ENCODE assay signal across 8 mouse cellular contexts in the genomic region with DNA sequence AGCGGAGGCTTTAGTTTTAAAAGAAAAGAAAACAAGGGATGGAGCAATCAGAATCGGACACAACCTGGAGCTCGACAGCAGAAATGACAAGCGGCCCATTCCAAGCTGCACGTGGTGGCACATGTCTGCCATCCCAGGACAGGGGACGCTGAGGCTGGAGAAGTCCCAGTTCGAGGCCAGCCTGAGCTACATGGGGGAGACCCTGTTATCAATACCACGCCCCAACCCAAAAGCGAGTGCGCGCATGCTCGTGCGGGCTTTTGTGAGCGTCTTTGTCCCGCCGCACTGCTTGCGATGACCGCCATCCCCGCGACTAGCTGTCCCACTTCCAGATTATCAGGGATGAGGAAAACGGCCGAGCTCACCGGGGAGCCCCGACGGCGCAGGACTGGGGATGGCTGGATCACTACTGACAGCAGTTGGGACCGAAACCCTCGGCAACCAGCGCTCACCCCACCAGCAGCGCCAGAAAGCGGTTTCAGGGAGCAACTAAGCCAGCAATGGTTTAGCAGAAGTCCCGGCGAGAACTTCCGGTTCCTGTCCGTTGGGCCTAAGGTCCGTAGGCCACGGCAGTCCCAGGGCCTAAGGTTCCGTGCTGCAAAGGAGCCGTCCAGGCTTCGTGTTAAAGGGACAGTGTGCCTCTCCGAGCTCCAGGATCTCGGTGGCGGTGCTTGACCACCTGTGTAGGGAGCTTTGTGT. TPM values are rescaled to one million over a fixed set of nuclear protein-coding genes. Genes with fewer than 3 reads are reported as not detected.
A peak's percentile ranks its signal among the peaks of the same experiment; 100 is the strongest.
DNase-seq lines count a peak whose midpoint lies in the region; ATAC-seq lines count a peak whose summit lies in the region.

Gm26938 (minus strand) TSS at position 51 of the 699 bp plus-strand sequence.
Psmg3 (minus strand) TSS at position 529 of the 699 bp plus-strand sequence.

- WGBS in intestine, embryonic 14.5 days = under 1% methylated on average over 43 of the region's 43 CpGs

- peak; percentile 94 for DNase-seq in adrenal gland, adult 2 months
- peak; percentile 90 for DNase-seq in embryo, embryonic 11 days
- peak; percentile 87 for DNase-seq in gastrocnemius, postnatal 25 days
- peak; percentile 100 for DNase-seq in intestine, embryonic 14.5 days (ENCODE audit: low spot score)
- peak; percentile 84 to 90 for DNase-seq in left cerebral cortex, postnatal 14 days (ENCODE audit: low spot score in 2 of 2)
- DNase-seq in right cerebral cortex, postnatal 14 days = peak; percentile 78
- peak; percentile 90 for DNase-seq in urinary bladder, postnatal 25 days (ENCODE audit: low spot score)

- H3K4me3 ChIP-seq in intestine, embryonic 14.5 days (ENCODE audit: low read depth, low read length) = peak within 1 kb of the TSS; percentile 98

- no peaks in the 10 kb centered on the region for H3K9me3 ChIP-seq in intestine, embryonic 14.5 days (ENCODE audit: control insufficient read depth, low read length)

- ATAC-seq in intestine, embryonic 14.5 days (replicated peaks; ENCODE audit: low FRiP score, low TSS enrichment, low read depth) = peak; percentile 67
- ATAC-seq in megakaryocyte-erythroid progenitor cell, adult 5-6 weeks (replicated peaks; ENCODE audit: low FRiP score, low TSS enrichment, poor library complexity, severe bottlenecking) = peak; percentile 74

- peaks cover 20% of the 10 kb centered on the region for H3K4me1 ChIP-seq in intestine, embryonic 14.5 days (replicated peaks; ENCODE audit: control insufficient read depth, insufficient read depth, low read length)

- H3K4me2 ChIP-seq in intestine, embryonic 14.5 days (ENCODE audit: low read length) = peak within 1 kb of the TSS; percentile 100

- peak within 1 kb of the TSS; percentile 78 for H3K9ac ChIP-seq in intestine, embryonic 14.5 days (ENCODE audit: low read length)

- intact Hi-C loops in left cerebral cortex, postnatal 14 days (cut with DNase I) = no loop called here

- peak within 1 kb of the TSS; percentile 44; the same call in 1 of the 2 replicates for H3K27ac ChIP-seq in intestine, embryonic 14.5 days (ENCODE audit: low read depth)

- no peaks in the 10 kb centered on the region for H3K27me3 ChIP-seq in intestine, embryonic 14.5 days (replicated peaks; ENCODE audit: control insufficient read depth, insufficient read depth, low read length)

- H3K36me3 ChIP-seq in intestine, embryonic 14.5 days (ENCODE audit: control insufficient read depth, insufficient read depth, low read length) = peaks cover 27% of the 10 kb centered on the region

RNA-seq across cellular contexts. Expression of gene Gm26938, which starts in this region (rescaled TPM):
- not detected for total RNA-seq in adrenal gland, adult 2 months (2021)
- not detected in 2 replicates for polyA plus RNA-seq in adrenal gland, adult 2 months (2012; rRNA removed)
- not detected for total RNA-seq in gastrocnemius, postnatal 25 days (2021)
- not detected in 2 replicates for polyA plus RNA-seq in intestine, embryonic 14.5 days (2014; fragmentation: Nextera tagmentation; extraction: Ambion mirVana)
- total RNA-seq in left cerebral cortex, postnatal 14 days (2021) = not detected
- not detected in 2 replicates for total RNA-seq in megakaryocyte-erythroid progenitor cell, adult 5-6 weeks (2014; fragmentation: Nextera tagmentation)
- not detected in 2 replicates for total RNA-seq in megakaryocyte-erythroid progenitor cell, adult 5-6 weeks (2017)

RNA-seq across cellular contexts. Expression of gene Psmg3, which starts in this region (rescaled TPM):
- total RNA-seq in adrenal gland, adult 2 months (2021) = 10 to 100 TPM; 14.8 to 21.5 TPM
- polyA plus RNA-seq in adrenal gland, adult 2 months (2012; rRNA removed) = 18.3 and 20.8 TPM in 2 replicates
- total RNA-seq in gastrocnemius, postnatal 25 days (2021) = 1 to 10 TPM; 7.4 to 9.2 TPM
- polyA plus RNA-seq in intestine, embryonic 14.5 days (2014; fragmentation: Nextera tagmentation; extraction: Ambion mirVana) = 82.9 and 96.6 TPM in 2 replicates
- total RNA-seq in left cerebral cortex, postnatal 14 days (2021) = 10 to 100 TPM; 17.2 to 17.9 TPM
- 95.3 and 101 TPM in 2 replicates for total RNA-seq in megakaryocyte-erythroid progenitor cell, adult 5-6 weeks (2014; fragmentation: Nextera tagmentation)
- 12.7 and 16.0 TPM in 2 replicates for total RNA-seq in megakaryocyte-erythroid progenitor cell, adult 5-6 weeks (2017)

Comparison
In these comparisons a context has a peak if more than half of its experiments do, and no peak if none do; other contexts are left out.
1. Peak in every context shown above with its lines: DNase-seq, ATAC-seq, H3K4me3 ChIP-seq and H3K27ac ChIP-seq.